Mouse (Mus musculus): ENCODE data around the gene Cdh6. TPM values are rescaled to one million over a fixed set of nuclear protein-coding genes. Genes with fewer than 3 reads are reported as not detected.

Cdh6 gene
- polyA plus RNA-seq, 1 experiment = 0.42 TPM

DNA sequence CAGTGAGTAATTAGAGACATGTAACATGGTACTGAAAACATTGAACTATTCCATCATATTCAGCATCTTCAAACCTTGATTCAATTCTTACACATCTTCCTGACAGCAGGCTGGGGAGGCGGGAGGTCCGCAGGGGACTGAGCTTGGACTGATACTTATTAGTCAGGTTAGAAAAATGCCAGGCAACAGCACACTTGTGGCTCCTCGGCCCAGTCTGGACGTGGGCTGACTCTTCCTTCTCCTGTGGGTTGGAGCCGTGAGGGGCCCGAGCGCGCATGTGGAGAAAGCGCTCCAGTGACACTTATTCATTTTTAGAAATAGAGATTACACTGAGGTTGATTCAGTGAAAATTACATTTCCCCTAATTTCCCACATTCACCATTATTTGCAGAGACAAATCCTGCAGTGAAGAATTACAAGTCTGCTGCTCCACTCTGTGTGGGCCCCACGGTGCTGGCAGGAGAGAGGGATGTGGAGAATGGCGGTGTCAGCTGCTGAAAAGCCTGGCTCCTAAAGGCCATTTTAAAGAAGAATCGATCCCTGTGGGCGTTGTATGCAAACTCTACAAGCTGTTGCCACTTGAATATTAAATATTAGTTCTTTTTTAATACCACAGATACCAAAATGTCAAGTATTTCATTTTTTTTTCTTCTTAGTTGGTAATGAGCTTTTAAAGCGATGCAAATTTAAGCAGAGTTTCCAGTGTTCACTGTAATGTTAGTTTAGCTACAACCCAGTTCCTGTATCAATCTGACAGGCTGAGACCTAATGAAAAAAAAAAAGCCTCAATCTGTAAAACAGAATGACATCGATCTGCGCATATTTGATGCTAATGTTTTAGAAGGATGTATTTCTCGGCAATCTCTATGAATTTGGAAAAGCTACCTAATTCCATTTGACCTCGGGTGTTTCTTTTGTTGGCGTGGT lies 79.3 kb downstream of the Cdh6 start:
- Histone ChIP-seq H3K4me1 (ENCODE audit: control insufficient read depth, insufficient read depth, low read length) (no peaks in the 10 kb centered on the region), H3K4me3 (replicated peaks; ENCODE audit: control insufficient read depth, low read depth, low read length) (no peak overlapping the region), H3K27ac (ENCODE audit: control insufficient read depth, insufficient read depth, low read depth, low read length, poor library complexity) (no peak overlapping the region)
- WGBS = 84% methylated on average over 19 of the region's 19 CpGs
- no peak for TF ChIP-seq POLR2A (IDR thresholded peaks at IDR 0.05; ENCODE audit: borderline replicate concordance, control insufficient read depth, low read depth, low read length)
- TF ChIP-seq CTCF (IDR thresholded peaks at IDR 0.05; ENCODE audit: control insufficient read depth, insufficient read depth, low read length) = no peak

DNA sequence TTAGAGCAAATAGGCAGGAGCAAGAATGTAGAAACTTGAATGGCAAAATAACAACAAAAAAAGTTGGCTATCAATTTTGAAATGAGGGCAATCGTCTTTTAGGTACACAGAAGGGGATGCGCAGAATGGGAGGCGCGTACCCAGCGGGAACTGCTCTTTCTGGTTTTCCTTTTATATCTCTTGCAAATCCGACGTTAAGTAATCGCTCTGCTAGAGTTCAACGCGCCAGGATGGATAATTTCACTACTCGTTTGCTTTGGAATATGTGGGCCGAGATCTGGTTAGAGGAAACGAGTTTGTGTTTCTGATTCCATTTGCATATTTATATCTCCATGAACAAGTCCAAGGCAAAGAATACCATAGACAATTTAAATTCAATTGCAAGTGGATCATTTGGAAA lies 81.4 kb downstream of the Cdh6 start:
- Histone ChIP-seq H3K4me1 (ENCODE audit: control insufficient read depth, insufficient read depth, low read length) (no peaks in the 10 kb centered on the region), H3K27ac (ENCODE audit: control insufficient read depth, insufficient read depth, low read depth, low read length, poor library complexity) (no peak overlapping the region), H3K4me3 (replicated peaks; ENCODE audit: control insufficient read depth, low read depth, low read length) (no peak overlapping the region)
- TF ChIP-seq CTCF (IDR thresholded peaks at IDR 0.05; ENCODE audit: control insufficient read depth, insufficient read depth, low read length) = no peak
- no peak for TF ChIP-seq POLR2A (IDR thresholded peaks at IDR 0.05; ENCODE audit: borderline replicate concordance, control insufficient read depth, low read depth, low read length)
- 85% methylated on average over 13 of the region's 13 CpGs for whole genome bisulfite sequencing

DNA sequence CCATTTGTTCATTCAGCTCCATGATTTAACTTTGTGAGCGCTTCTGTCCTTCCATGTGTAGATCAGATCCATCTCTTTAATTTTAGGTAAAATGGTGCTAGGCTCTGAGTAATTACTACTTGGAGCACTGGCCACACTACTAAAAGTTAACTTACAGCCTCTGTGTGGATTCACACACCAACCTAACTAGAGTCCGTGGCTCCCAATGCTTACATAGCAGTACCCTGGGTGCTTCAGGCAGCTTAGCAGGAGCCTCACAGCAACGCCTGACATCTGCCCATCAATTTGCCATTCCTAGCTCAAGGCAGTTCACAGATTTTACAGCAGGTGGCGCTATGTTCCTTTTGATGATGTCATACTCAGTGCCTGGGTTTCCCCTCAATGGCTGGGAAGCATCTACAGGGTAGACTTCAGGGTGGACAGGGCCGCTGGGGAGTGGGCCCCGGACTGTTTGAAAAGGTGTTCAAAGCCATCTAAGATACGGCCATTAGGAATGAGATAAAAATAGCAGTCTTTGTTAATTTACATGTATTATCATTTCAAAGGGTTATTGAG lies 84.9 kb downstream of the Cdh6 start:
- Histone ChIP-seq H3K27ac (ENCODE audit: control insufficient read depth, insufficient read depth, low read depth, low read length, poor library complexity) (no peak overlapping the region), H3K4me3 (replicated peaks; ENCODE audit: control insufficient read depth, low read depth, low read length) (no peak overlapping the region), H3K4me1 (ENCODE audit: control insufficient read depth, insufficient read depth, low read length) (no peaks in the 10 kb centered on the region)
- TF ChIP-seq POLR2A (IDR thresholded peaks at IDR 0.05; ENCODE audit: borderline replicate concordance, control insufficient read depth, low read depth, low read length) (no peak), CTCF (IDR thresholded peaks at IDR 0.05; ENCODE audit: control insufficient read depth, insufficient read depth, low read length) (peak; percentile 14; the same call in 1 of the 2 replicates)
- 54% methylated on average over 7 of the region's 7 CpGs for WGBS

DNA sequence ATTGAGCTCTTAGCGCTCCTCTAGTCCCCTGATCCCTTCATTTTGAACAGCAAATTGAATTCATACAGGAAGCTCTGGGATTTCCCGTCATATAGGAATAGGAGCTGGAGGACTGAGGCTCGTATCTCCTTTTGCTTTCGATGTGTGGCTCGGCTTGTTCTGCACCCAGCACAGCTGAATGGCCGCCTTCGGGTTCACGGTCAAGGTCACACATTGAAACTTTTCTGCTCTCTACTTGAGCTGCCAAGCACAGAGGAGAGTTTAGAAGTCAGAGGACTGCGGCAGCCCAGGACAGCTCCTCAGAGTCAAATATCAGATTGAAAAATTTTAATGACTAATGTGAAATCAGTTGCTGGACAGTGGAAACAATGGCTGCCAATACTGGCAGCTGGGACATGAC lies 88.7 kb downstream of the Cdh6 start:
- H3K4me3 ChIP-seq (replicated peaks; ENCODE audit: control insufficient read depth, low read depth, low read length) = no peak overlapping the region
- no peak overlapping the region for H3K27ac ChIP-seq (ENCODE audit: control insufficient read depth, insufficient read depth, low read depth, low read length, poor library complexity)
- WGBS = 82% methylated on average over 9 of the region's 9 CpGs
- H3K4me1 ChIP-seq (ENCODE audit: control insufficient read depth, insufficient read depth, low read length) = no peaks in the 10 kb centered on the region
- TF ChIP-seq POLR2A (IDR thresholded peaks at IDR 0.05; ENCODE audit: borderline replicate concordance, control insufficient read depth, low read depth, low read length) (no peak), CTCF (IDR thresholded peaks at IDR 0.05; ENCODE audit: control insufficient read depth, insufficient read depth, low read length) (no peak)

- H3K4me1 ChIP-seq (ENCODE audit: control insufficient read depth, insufficient read depth, low read length) = no peaks in the 10 kb centered on the region
- TF ChIP-seq POLR2A (IDR thresholded peaks at IDR 0.05; ENCODE audit: borderline replicate concordance, control insufficient read depth, low read depth, low read length) = no peak
- no peak for TF ChIP-seq CTCF (IDR thresholded peaks at IDR 0.05; ENCODE audit: control insufficient read depth, insufficient read depth, low read length)
- WGBS = 77% methylated on average over 8 of the region's 8 CpGs
- H3K4me3 ChIP-seq (replicated peaks; ENCODE audit: control insufficient read depth, low read depth, low read length) = no peak overlapping the region
- H3K27ac ChIP-seq (ENCODE audit: control insufficient read depth, insufficient read depth, low read depth, low read length, poor library complexity) = no peak overlapping the region
Observed at GRCm38 (mm10) chr15:13076908-13077669, 96.4 kb downstream of the Cdh6 start.

- Histone ChIP-seq H3K4me1 (ENCODE audit: control insufficient read depth, insufficient read depth, low read length) (no peaks in the 10 kb centered on the region), H3K27ac (ENCODE audit: control insufficient read depth, insufficient read depth, low read depth, low read length, poor library complexity) (no peak overlapping the region), H3K4me3 (replicated peaks; ENCODE audit: control insufficient read depth, low read depth, low read length) (no peak overlapping the region)
- TF ChIP-seq POLR2A (IDR thresholded peaks at IDR 0.05; ENCODE audit: borderline replicate concordance, control insufficient read depth, low read depth, low read length) = no peak
- TF ChIP-seq CTCF (IDR thresholded peaks at IDR 0.05; ENCODE audit: control insufficient read depth, insufficient read depth, low read length) = no peak
- WGBS = 59% methylated on average over 4 of the region's 4 CpGs
Observed at GRCm38 (mm10) chr15:13074047-13074446, 99.4 kb downstream of the Cdh6 start.

- Histone ChIP-seq H3K4me3 (replicated peaks; ENCODE audit: control insufficient read depth, low read depth, low read length) (no peak overlapping the region), H3K4me1 (ENCODE audit: control insufficient read depth, insufficient read depth, low read length) (no peaks in the 10 kb centered on the region; the same call in 1 of the 2 replicates), H3K27ac (ENCODE audit: control insufficient read depth, insufficient read depth, low read depth, low read length, poor library complexity) (no peak overlapping the region)
- no peak for TF ChIP-seq CTCF (IDR thresholded peaks at IDR 0.05; ENCODE audit: control insufficient read depth, insufficient read depth, low read length)
- no peak for TF ChIP-seq POLR2A (IDR thresholded peaks at IDR 0.05; ENCODE audit: borderline replicate concordance, control insufficient read depth, low read depth, low read length)
Observed at GRCm38 (mm10) chr15:13068213-13068516, 105.3 kb downstream of the Cdh6 start.

Measured in bone marrow, adult 2 months (tissue).